Mouse (Mus musculus): ENCODE measurements at regions not wholly inside any gene's neighbourhood (a gene's known extent, or its start where the extent isn't known, plus 50 kb on each side); places are given as distances from the start of the nearest gene placed in this dataset.

DNA sequence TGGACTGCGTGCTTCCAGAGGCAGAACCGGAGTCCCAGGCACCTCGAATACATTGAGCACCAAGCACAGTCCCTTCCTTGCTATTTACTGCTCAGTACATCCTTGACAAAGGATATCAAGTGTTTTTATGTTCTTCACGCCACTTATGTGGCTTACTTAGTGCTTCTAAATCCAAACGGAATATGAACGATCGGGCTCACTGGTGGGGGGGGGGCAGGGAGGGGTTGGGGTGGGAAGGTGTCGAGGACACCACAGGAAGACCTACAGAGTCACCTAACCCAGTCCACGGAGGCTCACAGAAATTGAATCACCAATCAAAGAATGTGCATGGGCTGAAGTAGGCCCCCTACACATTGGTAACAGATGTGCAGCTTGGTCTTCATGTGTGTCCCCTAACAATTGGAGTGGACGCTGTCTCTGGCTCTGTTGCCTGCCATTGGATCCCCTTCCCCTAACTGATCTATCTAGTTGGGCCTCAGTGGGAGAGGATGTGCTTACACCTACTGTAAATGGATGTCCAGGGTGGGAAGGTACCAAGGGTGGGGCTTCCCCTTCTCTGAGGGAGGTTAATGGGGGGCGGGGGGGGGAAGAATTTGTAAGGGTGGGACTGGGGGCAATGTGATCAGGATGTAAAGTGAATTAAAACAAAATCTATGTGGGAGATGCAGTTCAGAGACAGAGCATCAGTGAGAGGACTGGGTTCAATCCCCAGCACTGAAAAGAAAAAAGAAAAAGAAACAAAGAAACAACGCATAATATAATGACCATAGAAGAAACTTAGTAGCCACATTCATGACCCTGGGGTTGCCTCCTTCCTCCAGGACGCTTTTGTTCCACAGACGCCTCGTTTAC lies 99.1 kb upstream of the Cpm start:
- Histone ChIP-seq H3K9ac (ENCODE audit: low read depth, low read length) (no peak overlapping the region), H3K27me3 (ENCODE audit: control insufficient read depth, insufficient read depth, low read length) (no peaks in the 10 kb centered on the region), H3K4me2 (replicated peaks; ENCODE audit: low read depth, low read length) (no peak overlapping the region), H3K27ac (ENCODE audit: low read depth, low read length) (no peak overlapping the region), H3K4me3 (ENCODE audit: low read length) (no peak overlapping the region), H3K4me1 (ENCODE audit: control insufficient read depth, insufficient read depth, low read length) (no peaks in the 10 kb centered on the region), H3K9me3 (ENCODE audit: control insufficient read depth, low read length) (no peaks in the 10 kb centered on the region), H3K36me3 (ENCODE audit: control insufficient read depth, insufficient read depth, low read length) (no peaks in the 10 kb centered on the region)
- ATAC-seq (ENCODE audit: low FRiP score, low TSS enrichment): no peak
- 79% methylated on average over 15 of the region's 15 CpGs for WGBS

DNA sequence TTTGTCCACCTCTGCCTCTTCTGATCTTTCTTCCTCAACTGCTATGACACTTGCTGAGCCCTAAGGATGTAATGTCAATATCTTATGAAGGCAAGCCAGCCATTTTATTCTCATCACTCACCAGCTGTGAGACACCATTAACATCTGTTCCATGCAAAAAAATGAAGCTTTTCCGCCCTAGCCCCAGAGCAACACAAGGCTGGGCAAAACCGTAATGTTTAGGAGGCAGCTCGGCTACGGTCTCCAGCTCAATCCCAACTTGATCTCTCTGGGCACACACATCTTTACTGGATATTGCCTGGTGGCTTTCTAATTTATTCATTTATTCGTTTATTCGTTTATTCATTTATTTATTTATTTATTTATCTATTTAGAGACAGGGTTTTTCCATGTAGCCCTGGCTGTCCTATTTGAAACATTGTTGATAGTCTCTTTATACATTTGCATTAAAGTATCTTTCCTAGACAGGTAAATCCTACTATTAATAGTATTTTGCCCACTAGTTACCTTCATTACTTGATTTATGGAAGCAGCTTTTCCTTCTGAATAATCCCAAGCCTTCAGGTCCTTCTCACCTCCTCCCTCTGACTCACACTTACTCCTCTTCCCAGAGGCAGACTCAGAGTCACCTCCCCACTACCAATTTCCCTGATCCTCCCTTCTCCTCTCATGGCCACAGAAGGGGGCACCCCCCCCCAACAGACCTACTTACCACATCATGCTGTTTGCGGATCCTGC lies 99.9 kb upstream of the Cpm start:
- 88% methylated on average over 7 of the region's 7 CpGs for WGBS
- no peak for ATAC-seq (ENCODE audit: low FRiP score, low TSS enrichment)
- Histone ChIP-seq H3K9ac (ENCODE audit: low read depth, low read length) (no peak overlapping the region), H3K4me2 (replicated peaks; ENCODE audit: low read depth, low read length) (no peak overlapping the region), H3K27ac (ENCODE audit: low read depth, low read length) (no peak overlapping the region), H3K4me3 (ENCODE audit: low read length) (no peak overlapping the region), H3K27me3 (ENCODE audit: control insufficient read depth, insufficient read depth, low read length) (no peaks in the 10 kb centered on the region), H3K4me1 (ENCODE audit: control insufficient read depth, insufficient read depth, low read length) (no peaks in the 10 kb centered on the region), H3K36me3 (ENCODE audit: control insufficient read depth, insufficient read depth, low read length) (no peaks in the 10 kb centered on the region), H3K9me3 (ENCODE audit: control insufficient read depth, low read length) (no peaks in the 10 kb centered on the region)

DNA sequence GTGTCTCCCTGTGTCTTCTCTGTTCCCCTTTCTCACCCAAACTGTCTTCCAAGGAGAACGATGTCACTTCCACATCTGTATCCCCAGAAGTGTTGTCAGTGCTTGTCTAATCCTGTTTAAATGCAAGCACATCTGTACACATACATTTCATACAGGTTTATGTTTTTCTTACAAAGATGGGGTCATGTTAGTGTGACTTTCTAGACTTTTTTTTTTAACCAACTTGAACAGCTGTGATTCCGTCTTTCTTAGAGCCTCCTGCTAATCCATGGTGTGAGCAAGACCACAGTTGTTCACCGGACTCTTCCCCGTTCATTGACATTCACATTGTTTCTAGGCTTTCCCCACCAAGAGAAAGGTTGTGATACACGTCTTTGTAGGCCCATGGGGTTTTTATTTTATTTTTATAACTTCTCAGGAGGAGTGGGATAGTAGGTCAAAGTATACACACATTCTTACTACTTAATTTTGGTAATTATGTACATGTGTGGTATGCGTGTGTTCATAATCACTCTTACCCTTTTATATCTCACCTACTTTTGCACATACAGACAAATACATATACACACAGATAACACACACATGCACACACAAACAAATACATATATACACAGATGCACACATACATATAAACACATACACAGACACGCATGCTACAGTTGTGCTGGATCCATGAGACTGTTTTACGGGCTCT lies 100.6 kb upstream of the Cpm start:
- H3K36me3 ChIP-seq (ENCODE audit: control insufficient read depth, insufficient read depth, low read length): no peaks in the 10 kb centered on the region
- ATAC-seq (ENCODE audit: low FRiP score, low TSS enrichment): no peak
- no peaks in the 10 kb centered on the region for H3K4me1 ChIP-seq (ENCODE audit: control insufficient read depth, insufficient read depth, low read length)
- H3K4me2 ChIP-seq (replicated peaks; ENCODE audit: low read depth, low read length): no peak overlapping the region
- H3K9ac ChIP-seq (ENCODE audit: low read depth, low read length): no peak overlapping the region
- H3K4me3 ChIP-seq (ENCODE audit: low read length): no peak overlapping the region
- 84% methylated on average over 8 of the region's 8 CpGs for WGBS
- no peaks in the 10 kb centered on the region for H3K27me3 ChIP-seq (ENCODE audit: control insufficient read depth, insufficient read depth, low read length)
- no peaks in the 10 kb centered on the region for H3K9me3 ChIP-seq (ENCODE audit: control insufficient read depth, low read length)
- no peak overlapping the region for H3K27ac ChIP-seq (ENCODE audit: low read depth, low read length)

DNA sequence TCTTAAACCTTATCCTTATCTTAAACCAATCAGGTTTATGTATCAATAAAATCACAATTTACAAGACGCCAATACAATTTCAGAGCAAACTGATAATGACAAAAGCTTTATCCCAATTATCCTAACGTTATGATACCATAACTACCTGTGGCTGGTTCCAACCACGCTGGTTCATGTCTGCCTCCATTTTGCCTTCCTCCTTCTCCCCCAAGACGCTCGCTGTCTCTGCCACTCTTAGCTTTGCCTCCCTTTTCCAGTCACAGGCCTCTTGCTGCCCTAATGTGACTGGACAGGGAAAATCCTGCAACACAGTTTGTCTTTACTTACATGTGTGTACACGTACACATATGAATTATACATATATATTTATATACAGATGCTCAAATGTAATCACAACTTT lies 101.3 kb upstream of the Cpm start:
- WGBS: 89% methylated on average over 6 of the region's 6 CpGs
- H3K4me3 ChIP-seq (ENCODE audit: low read length): no peak overlapping the region

DNA sequence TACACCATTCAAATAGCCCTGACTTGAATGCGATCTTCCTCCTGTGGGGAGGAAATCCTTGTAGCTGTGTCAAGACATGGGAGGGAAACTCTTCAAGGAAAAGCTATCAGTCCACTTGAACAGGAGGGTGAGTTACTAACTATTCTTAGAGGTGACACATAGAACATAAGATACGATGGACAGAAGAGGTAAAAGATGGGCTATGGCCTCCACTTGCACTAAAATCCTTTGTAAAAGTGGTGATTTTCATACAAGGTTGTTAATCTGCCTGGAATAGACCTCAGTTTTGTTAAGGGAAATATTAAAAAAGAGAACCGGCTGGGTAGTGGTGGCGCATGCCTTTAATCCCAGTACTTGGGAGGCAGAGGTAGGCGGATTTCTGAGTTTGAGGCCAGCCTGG lies 102.1 kb upstream of the Cpm start:
- 88% methylated on average over 5 of the region's 5 CpGs for WGBS

More for the DNA sequence above, 101.3 kb upstream of the Cpm start:
- Histone ChIP-seq H3K36me3 (ENCODE audit: control insufficient read depth, insufficient read depth, low read length) (no peaks in the 10 kb centered on the region), H3K4me1 (ENCODE audit: control insufficient read depth, insufficient read depth, low read length) (no peaks in the 10 kb centered on the region), H3K9me3 (ENCODE audit: control insufficient read depth, low read length) (no peaks in the 10 kb centered on the region), H3K4me2 (replicated peaks; ENCODE audit: low read depth, low read length) (no peak overlapping the region), H3K27me3 (ENCODE audit: control insufficient read depth, insufficient read depth, low read length) (no peaks in the 10 kb centered on the region), H3K9ac (ENCODE audit: low read depth, low read length) (no peak overlapping the region), H3K27ac (ENCODE audit: low read depth, low read length) (no peak overlapping the region)
- ATAC-seq (ENCODE audit: low FRiP score, low TSS enrichment): no peak

DNA sequence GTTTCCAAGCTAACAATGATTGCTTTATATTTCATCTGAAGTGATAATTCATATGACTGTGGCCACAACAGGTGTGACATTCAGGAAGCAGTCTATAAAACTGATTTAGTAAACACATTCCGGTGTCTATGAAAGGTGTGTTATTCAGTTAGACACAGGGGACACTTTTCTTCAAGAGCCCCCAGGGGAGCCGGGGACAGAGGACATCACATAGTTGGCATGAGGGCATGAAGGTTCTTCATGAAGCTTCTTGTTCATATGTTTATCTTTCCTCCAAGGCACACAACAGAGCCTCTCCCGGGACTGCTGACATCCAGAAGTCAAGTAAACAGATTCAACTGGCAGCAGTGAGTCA lies 102.5 kb upstream of the Cpm start:
- Histone ChIP-seq H3K9ac (ENCODE audit: low read depth, low read length) (no peak overlapping the region), H3K27me3 (ENCODE audit: control insufficient read depth, insufficient read depth, low read length) (no peaks in the 10 kb centered on the region), H3K36me3 (ENCODE audit: control insufficient read depth, insufficient read depth, low read length) (no peaks in the 10 kb centered on the region), H3K4me3 (ENCODE audit: low read length) (no peak overlapping the region), H3K4me1 (ENCODE audit: control insufficient read depth, insufficient read depth, low read length) (no peaks in the 10 kb centered on the region), H3K4me2 (replicated peaks; ENCODE audit: low read depth, low read length) (no peak overlapping the region), H3K9me3 (ENCODE audit: control insufficient read depth, low read length) (no peaks in the 10 kb centered on the region), H3K27ac (ENCODE audit: low read depth, low read length) (no peak overlapping the region)
- WGBS: 67% methylated on average over 3 of the region's 3 CpGs
- ATAC-seq (ENCODE audit: low FRiP score, low TSS enrichment): no peak

More for the DNA sequence above, 102.1 kb upstream of the Cpm start:
- Histone ChIP-seq H3K36me3 (ENCODE audit: control insufficient read depth, insufficient read depth, low read length) (no peaks in the 10 kb centered on the region), H3K4me3 (ENCODE audit: low read length) (no peak overlapping the region), H3K9ac (ENCODE audit: low read depth, low read length) (no peak overlapping the region), H3K4me2 (replicated peaks; ENCODE audit: low read depth, low read length) (no peak overlapping the region), H3K4me1 (ENCODE audit: control insufficient read depth, insufficient read depth, low read length) (no peaks in the 10 kb centered on the region), H3K9me3 (ENCODE audit: control insufficient read depth, low read length) (no peaks in the 10 kb centered on the region), H3K27me3 (ENCODE audit: control insufficient read depth, insufficient read depth, low read length) (no peaks in the 10 kb centered on the region), H3K27ac (ENCODE audit: low read depth, low read length) (no peak overlapping the region)
- ATAC-seq (ENCODE audit: low FRiP score, low TSS enrichment): no peak

DNA sequence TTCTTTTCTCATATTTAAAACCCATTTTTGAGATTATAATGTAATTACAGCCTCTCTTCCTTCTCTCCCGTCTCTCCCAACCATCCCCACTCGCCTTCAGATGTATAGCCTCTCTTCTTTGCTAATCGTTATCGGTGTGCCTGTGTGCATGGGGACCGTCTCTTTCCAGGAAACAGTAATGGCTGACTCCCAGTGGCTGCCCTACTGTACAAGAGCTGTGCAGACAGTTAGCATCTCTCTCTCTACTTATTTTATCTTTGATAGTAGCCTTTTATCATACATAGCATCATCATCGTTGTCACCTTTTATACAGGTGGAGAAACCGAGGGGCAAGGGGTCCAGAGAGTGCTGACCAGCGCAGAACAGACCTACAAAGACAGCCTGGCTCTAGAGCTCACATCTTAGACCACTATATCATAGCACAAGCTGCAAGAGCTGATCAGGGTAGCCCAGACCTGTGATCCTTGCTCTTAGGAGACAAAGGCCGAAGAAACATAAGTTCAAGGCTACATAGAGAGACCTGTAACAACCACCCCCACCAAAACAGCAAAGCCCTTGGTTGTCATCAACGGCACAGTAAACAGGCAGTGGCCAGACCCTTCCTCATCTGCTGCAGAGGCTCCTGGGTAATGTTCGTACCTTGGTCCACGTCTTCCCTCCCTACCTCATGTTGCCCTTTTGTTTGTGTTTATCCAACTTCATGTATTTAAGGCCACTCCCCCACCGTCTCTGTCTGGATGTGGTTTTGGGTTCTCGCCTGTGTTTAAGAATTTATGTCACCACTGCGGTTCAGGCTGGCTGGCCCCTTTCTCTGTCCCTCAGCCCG lies 103.1 kb upstream of the Cpm start:
- Histone ChIP-seq H3K4me3 (ENCODE audit: low read length) (no peak overlapping the region), H3K9me3 (ENCODE audit: control insufficient read depth, low read length) (no peaks in the 10 kb centered on the region), H3K36me3 (ENCODE audit: control insufficient read depth, insufficient read depth, low read length) (no peaks in the 10 kb centered on the region), H3K4me2 (replicated peaks; ENCODE audit: low read depth, low read length) (no peak overlapping the region), H3K27ac (ENCODE audit: low read depth, low read length) (no peak overlapping the region), H3K27me3 (ENCODE audit: control insufficient read depth, insufficient read depth, low read length) (no peaks in the 10 kb centered on the region), H3K4me1 (ENCODE audit: control insufficient read depth, insufficient read depth, low read length) (no peaks in the 10 kb centered on the region), H3K9ac (ENCODE audit: low read depth, low read length) (no peak overlapping the region)
- ATAC-seq (ENCODE audit: low FRiP score, low TSS enrichment): no peak
- 72% methylated on average over 16 of the region's 16 CpGs for WGBS

DNA sequence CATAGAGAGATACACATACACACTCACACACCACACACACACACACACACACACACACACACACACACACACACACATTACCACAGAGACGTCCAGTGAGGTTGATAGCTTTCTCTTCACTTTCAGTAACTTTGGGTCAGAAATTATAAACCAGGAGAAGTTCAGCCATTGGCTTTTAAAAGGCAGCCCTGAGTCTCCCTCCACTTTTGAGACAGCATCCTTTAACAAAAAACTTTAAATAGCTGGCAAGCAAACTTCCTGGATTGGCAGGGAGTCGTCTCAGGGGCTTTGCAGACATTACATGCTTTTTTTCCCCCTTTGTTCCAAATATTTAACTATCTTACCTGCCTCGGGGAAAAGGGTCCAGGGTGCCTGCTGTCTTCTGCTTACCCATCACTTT lies 103.7 kb upstream of the Cpm start:
- no peak overlapping the region for H3K9ac ChIP-seq (ENCODE audit: low read depth, low read length)
- no peaks in the 10 kb centered on the region for H3K36me3 ChIP-seq (ENCODE audit: control insufficient read depth, insufficient read depth, low read length)
- no peaks in the 10 kb centered on the region for H3K27me3 ChIP-seq (ENCODE audit: control insufficient read depth, insufficient read depth, low read length)
- 61% methylated on average over 3 of the region's 3 CpGs for WGBS
- no peaks in the 10 kb centered on the region for H3K9me3 ChIP-seq (ENCODE audit: control insufficient read depth, low read length)
- H3K4me3 ChIP-seq (ENCODE audit: low read length): no peak overlapping the region
- no peak overlapping the region for H3K27ac ChIP-seq (ENCODE audit: low read depth, low read length)
- no peak overlapping the region for H3K4me2 ChIP-seq (replicated peaks; ENCODE audit: low read depth, low read length)
- ATAC-seq (ENCODE audit: low FRiP score, low TSS enrichment): no peak
- H3K4me1 ChIP-seq (ENCODE audit: control insufficient read depth, insufficient read depth, low read length): no peaks in the 10 kb centered on the region
